Mouse (Mus musculus) neural tube, embryonic 11.5 days (tissue): ENCODE measurements around the gene Zdhhc14. TPM values are rescaled to one million over a fixed set of nuclear protein-coding genes. Genes with fewer than 3 reads are reported as not detected.

Source experiments
- ATAC-seq: fragments of 200-750 bp; cut with Nextera tagmentation; 2 replicates; pipeline ENCODE4 v1.8.0; 2017; ENCODE audit warnings: moderate number of reproducible peaks, mild to moderate bottlenecking, moderate TSS enrichment, moderate library complexity; ENCODE audit not compliant: insufficient read depth, low FRiP score, low TSS enrichment
- DNase-seq: peaks from one replicate; pipeline ENCODE4 v3.0.0-alpha.2; 2015; ENCODE audit warnings: low spot score
- H3K27ac ChIP-seq: fragments of 300-500 bp; sonication (generic); 2 replicates; pipeline ENCODE4 v1.5.1; 2014; ENCODE audit warnings: low read depth, mild to moderate bottlenecking, low read length
- H3K27me3 ChIP-seq: fragments of 300-500 bp; sonication (generic); 2 replicates; pipeline ENCODE4 v1.6.1; 2014; ENCODE audit warnings: mild to moderate bottlenecking, low read length, mixed read lengths; ENCODE audit not compliant: control insufficient read depth, insufficient read depth
- H3K36me3 ChIP-seq: fragments of 300-500 bp; sonication (generic); 2 replicates; pipeline ENCODE4 v1.6.1; 2014; ENCODE audit warnings: mild to moderate bottlenecking, low read length, moderate library complexity, mixed read lengths; ENCODE audit not compliant: control insufficient read depth, insufficient read depth
- H3K4me1 ChIP-seq: fragments of 300-500 bp; sonication (generic); 2 replicates; pipeline ENCODE4 v1.6.1; 2014; ENCODE audit warnings: low read length, mixed read lengths; ENCODE audit not compliant: control insufficient read depth, insufficient read depth
- H3K4me2 ChIP-seq: fragments of 300-500 bp; sonication (generic); 2 replicates; pipeline ENCODE4 v1.6.1; 2014; ENCODE audit warnings: low read depth, mild to moderate bottlenecking, moderate library complexity
- H3K4me3 ChIP-seq: fragments of 300-500 bp; sonication (generic); 2 replicates; pipeline ENCODE4 v1.5.1; 2014; ENCODE audit warnings: low read depth, low read length
- H3K9ac ChIP-seq: fragments of 300-500 bp; sonication (generic); 2 replicates; pipeline ENCODE4 v1.6.1; 2014; ENCODE audit warnings: mild to moderate bottlenecking, low read length
- H3K9me3 ChIP-seq: fragments of 300-500 bp; sonication (generic); 2 replicates; pipeline ENCODE4 v1.6.1; 2016; ENCODE audit warnings: low read length; ENCODE audit not compliant: control insufficient read depth
- WGBS: fragments of 180-500 bp; shearing (Covaris S2); extraction: QIAGEN DNeasy Blood & Tissue Kit; methylation state at CpG from one replicate; pipeline ENCODE4 v1.1.7; 2014; 5-methylcytosine and 5-hydroxymethylcytosine counted together
- polyA plus RNA-seq: library from polyadenylated mRNA; unstranded; fragments of >200 nt; fragmentation: Nextera tagmentation; extraction: Ambion mirVana; gene quantifications from 2 replicates; pipeline ENCODE4 v1.2.1, GENCODE M21; 2014

The Zdhhc14 gene
- polyA plus RNA-seq, 1 experiment from 2014 or later: 2.6 TPM

DNA sequence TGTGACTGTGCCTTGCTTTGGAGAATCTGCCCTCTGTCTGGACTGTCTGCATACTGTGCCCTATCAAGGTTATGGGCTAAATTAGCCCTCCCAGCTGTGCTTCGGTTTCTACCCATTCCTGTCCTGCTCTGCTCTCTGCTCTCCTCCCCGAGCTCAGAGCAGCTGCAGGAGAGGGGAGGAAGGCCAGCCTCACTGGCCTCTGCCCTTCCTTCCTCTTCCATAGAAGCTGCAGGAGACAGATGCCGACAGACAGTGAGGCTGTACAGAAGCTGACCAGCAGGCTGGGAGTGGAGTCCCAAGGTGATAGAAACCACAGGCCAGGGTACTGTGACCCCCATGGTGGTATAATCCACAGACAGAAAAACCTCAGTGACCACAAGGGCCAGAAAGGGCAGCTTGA is 104.1 kb downstream of the Zdhhc14 start:
- peak; percentile 18 for DNase-seq
- no peaks in the 10 kb centered on the region for H3K27me3 ChIP-seq
- no peaks in the 10 kb centered on the region for H3K9me3 ChIP-seq
- H3K9ac ChIP-seq: no peak overlapping the region
- H3K27ac ChIP-seq: no peak overlapping the region
- no peaks in the 10 kb centered on the region for H3K4me1 ChIP-seq
- no peak overlapping the region for H3K4me3 ChIP-seq
- H3K36me3 ChIP-seq: no peaks in the 10 kb centered on the region
- ATAC-seq: no peak
- 49% methylated on average over 3 of the region's 3 CpGs for WGBS
- H3K4me2 ChIP-seq: no peak overlapping the region

GRCm38 (mm10) chr17:5598999-5599398 is 106.6 kb downstream of the Zdhhc14 start:
- Histone ChIP-seq H3K9me3 (no peaks in the 10 kb centered on the region), H3K9ac (no peak overlapping the region), H3K27me3 (no peaks in the 10 kb centered on the region), H3K36me3 (no peaks in the 10 kb centered on the region), H3K4me3 (no peak overlapping the region), H3K4me2 (no peak overlapping the region), H3K4me1 (no peaks in the 10 kb centered on the region), H3K27ac (no peak overlapping the region)
- DNase-seq: no peak
- ATAC-seq: no peak
- 83% methylated on average over 4 of the region's 4 CpGs for WGBS

GRCm38 (mm10) chr17:5600505-5601027 is 108.2 kb downstream of the Zdhhc14 start:
- DNase-seq (no peak), ATAC-seq (no peak)
- Histone ChIP-seq H3K4me2 (no peak overlapping the region), H3K9me3 (no peaks in the 10 kb centered on the region), H3K27me3 (no peaks in the 10 kb centered on the region), H3K4me1 (no peaks in the 10 kb centered on the region), H3K36me3 (no peaks in the 10 kb centered on the region), H3K27ac (no peak overlapping the region), H3K4me3 (no peak overlapping the region), H3K9ac (no peak overlapping the region)
- 86% methylated on average over 8 of the region's 8 CpGs for WGBS

DNA sequence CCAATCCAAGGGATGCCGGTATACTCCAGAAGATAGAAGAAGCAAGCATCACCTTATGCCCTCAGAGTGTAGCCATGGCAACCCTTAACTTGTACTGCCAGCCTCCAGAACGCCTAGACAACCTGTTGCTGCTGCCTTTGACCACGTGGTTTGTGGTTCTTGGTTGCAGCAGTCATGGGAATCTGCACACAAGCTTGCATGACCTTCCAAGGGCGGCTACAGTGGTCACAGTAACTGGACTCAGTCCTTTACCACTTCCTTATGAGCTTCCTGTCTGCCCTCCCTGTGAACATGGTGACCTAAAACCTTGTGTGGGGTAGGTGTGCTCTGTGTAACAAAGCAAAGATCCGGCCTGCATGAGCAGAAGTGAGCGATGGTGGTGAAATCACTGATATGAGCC is 109.6 kb downstream of the Zdhhc14 start:
- Histone ChIP-seq H3K27me3 (no peaks in the 10 kb centered on the region), H3K4me1 (no peaks in the 10 kb centered on the region), H3K9me3 (no peaks in the 10 kb centered on the region), H3K27ac (no peak overlapping the region), H3K4me3 (no peak overlapping the region), H3K36me3 (no peaks in the 10 kb centered on the region), H3K4me2 (no peak overlapping the region), H3K9ac (no peak overlapping the region)
- ATAC-seq (no peak), DNase-seq (no peak)
- 83% methylated on average over 6 of the region's 6 CpGs for WGBS

GRCm38 (mm10) chr17:5606151-5606591 is 113.8 kb downstream of the Zdhhc14 start:
- 69% methylated on average over 8 of the region's 8 CpGs for WGBS
- Histone ChIP-seq H3K9ac (no peak overlapping the region), H3K4me3 (no peak overlapping the region), H3K4me1 (no peaks in the 10 kb centered on the region), H3K27me3 (no peaks in the 10 kb centered on the region), H3K36me3 (no peaks in the 10 kb centered on the region), H3K27ac (no peak overlapping the region), H3K4me2 (no peak overlapping the region), H3K9me3 (no peaks in the 10 kb centered on the region)
- DNase-seq (no peak), ATAC-seq (no peak)

DNA sequence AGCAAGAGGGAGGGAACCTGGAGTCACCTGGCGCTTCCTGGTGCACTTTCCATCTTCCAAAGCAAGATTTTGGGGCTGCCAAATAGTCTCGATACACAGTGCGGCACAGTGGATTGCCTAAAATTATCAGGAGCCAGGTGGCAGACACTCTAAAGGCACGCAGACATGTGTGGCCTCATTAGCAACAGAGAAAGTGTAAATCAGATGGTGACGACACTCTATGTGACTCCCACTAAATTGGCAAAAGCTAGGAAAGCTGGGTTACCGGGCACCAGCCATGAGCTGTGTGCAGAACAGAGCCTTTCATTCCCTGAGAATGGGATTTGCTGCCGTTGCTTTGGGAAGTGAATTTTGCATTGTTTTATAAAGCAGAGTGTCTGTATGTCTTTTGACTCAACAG is 115.0 kb downstream of the Zdhhc14 start:
- no peak overlapping the region for H3K4me3 ChIP-seq
- H3K27me3 ChIP-seq: no peaks in the 10 kb centered on the region
- H3K36me3 ChIP-seq: no peaks in the 10 kb centered on the region
- no peaks in the 10 kb centered on the region for H3K9me3 ChIP-seq
- H3K4me2 ChIP-seq: no peak overlapping the region
- no peak for ATAC-seq
- H3K27ac ChIP-seq: no peak overlapping the region
- no peak for DNase-seq
- H3K9ac ChIP-seq: no peak overlapping the region
- no peaks in the 10 kb centered on the region for H3K4me1 ChIP-seq
- WGBS: 84% methylated on average over 7 of the region's 7 CpGs

DNA sequence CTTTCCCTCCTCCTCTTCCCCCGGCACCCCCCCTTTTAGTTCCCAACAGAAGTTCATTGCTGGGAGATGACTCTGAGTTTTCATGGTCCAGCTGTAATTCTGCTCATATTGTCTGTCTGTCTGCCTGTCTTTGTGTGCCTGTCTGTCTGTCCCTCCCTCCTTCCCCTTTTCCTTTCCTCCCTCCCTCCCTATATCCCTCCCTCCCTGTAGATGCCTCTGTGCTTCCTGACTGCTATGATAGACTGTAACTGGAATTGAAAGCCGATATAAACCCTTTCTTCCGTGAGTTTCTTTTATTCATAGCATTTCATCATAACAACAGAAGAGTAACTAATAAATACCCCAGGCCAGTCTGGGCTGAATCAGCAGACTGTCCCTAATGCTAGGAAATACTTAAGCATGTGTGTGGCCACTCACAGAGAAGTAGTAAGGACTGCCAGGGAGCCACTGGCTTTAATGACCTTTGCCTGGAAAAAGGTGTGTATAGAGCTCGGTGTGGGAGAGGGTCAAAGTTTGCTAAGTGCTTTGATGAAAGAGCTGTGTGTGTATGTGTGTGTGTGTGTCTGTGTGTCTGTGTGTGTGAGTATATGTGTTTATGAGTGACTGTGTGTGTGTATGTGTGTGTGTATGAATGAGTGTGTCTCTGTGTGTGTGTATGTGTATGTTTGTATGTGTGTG is 117.7 kb downstream of the Zdhhc14 start:
- no peak overlapping the region for H3K27ac ChIP-seq
- H3K4me2 ChIP-seq: no peak overlapping the region
- no peak overlapping the region for H3K4me3 ChIP-seq
- no peak for DNase-seq
- 86% methylated on average over 4 of the region's 4 CpGs for WGBS
- no peak overlapping the region for H3K9ac ChIP-seq
- ATAC-seq: no peak
- H3K4me1 ChIP-seq: no peaks in the 10 kb centered on the region; the same call in 1 of the 2 replicates
- no peaks in the 10 kb centered on the region for H3K9me3 ChIP-seq
- no peaks in the 10 kb centered on the region for H3K27me3 ChIP-seq
- H3K36me3 ChIP-seq: no peaks in the 10 kb centered on the region

DNA sequence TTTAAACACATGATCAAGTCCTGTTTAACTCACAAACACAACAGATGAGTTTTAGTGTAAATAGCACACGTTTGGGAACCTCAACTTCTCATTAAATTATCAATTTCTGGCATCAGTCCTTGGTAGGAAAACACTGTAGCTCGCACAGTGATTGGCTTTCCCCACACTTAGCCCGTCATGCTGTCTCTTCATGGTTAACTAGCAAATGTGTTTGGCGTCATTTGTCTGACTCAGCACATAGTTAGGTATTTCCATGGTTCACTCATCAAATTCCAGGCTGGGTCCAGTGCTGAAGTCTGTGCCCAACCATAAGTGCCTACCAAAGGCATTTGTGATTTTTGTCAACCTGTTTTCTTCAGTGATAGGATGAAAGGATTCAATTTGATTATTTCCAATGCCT is 119.9 kb downstream of the Zdhhc14 start:
- Histone ChIP-seq H3K9ac (no peak overlapping the region), H3K9me3 (no peaks in the 10 kb centered on the region), H3K27ac (no peak overlapping the region), H3K4me1 (no peaks in the 10 kb centered on the region; the same call in 1 of the 2 replicates), H3K27me3 (no peaks in the 10 kb centered on the region), H3K36me3 (no peaks in the 10 kb centered on the region), H3K4me2 (no peak overlapping the region), H3K4me3 (no peak overlapping the region)
- WGBS: 72% methylated on average over 4 of the region's 4 CpGs
- DNase-seq (no peak), ATAC-seq (no peak)

GRCm38 (mm10) chr17:5614771-5615318 is 122.5 kb downstream of the Zdhhc14 start:
- H3K4me1 ChIP-seq: no peaks in the 10 kb centered on the region; the same call in 1 of the 2 replicates
- no peaks in the 10 kb centered on the region for H3K27me3 ChIP-seq
- ATAC-seq: no peak
- H3K9me3 ChIP-seq: no peaks in the 10 kb centered on the region
- H3K4me3 ChIP-seq: no peak overlapping the region
- H3K4me2 ChIP-seq: no peak overlapping the region
- H3K36me3 ChIP-seq: no peaks in the 10 kb centered on the region
- no peak overlapping the region for H3K27ac ChIP-seq
- DNase-seq: no peak
- WGBS: 78% methylated on average over 9 of the region's 9 CpGs
- no peak overlapping the region for H3K9ac ChIP-seq
